Mouse (Mus musculus) liver, adult 2 months (tissue): Measurements from ENCODE around the gene Unc45b.

Source experiments
- CTCF ChIP-seq: fragments of 200-500 bp; IDR thresholded peaks from 2 replicates; pipeline ENCODE4 v1.5.1; 2011; ENCODE audit warnings: low read depth, low read length, control low read depth
- POLR2A ChIP-seq: fragments of 200-500 bp; IDR thresholded peaks from 2 replicates; pipeline ENCODE4 v1.6.1; 2011; ENCODE audit warnings: low read length, control low read depth; ENCODE audit not compliant: insufficient read depth; ENCODE audit errors: extremely low read depth

DNA sequence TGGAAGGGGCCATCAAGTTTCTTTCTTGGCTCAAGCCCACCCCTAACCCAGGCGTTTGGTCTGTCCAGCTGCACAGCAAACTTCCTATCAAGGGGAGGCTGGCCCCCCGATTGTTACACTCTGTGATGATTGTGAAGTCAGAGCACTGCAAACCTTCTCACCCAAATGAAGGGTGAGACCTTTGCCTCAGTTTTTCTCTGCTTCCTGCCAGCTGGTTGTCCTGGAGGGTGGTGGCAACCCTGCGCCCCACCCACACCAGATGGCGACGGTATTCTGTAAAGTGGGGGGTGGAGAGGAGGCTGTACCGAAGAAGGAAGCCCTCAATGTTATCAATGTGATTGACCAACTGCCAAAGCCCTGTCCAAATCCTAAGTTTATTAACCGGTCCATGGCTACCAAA lies 18.4 kb upstream of the Unc45b start, which contains the start of gene Fndc8:
- TF ChIP-seq CTCF: no peak
- TF ChIP-seq POLR2A: no peak
